Mouse (Mus musculus): Measurements from ENCODE around the gene Hyou1. TPM values are rescaled to one million over a fixed set of nuclear protein-coding genes. Genes with fewer than 3 reads are reported as not detected.

Gene Hyou1
- polyA plus RNA-seq, 1 experiment from 2014 or later, result 26.8 TPM

DNA sequence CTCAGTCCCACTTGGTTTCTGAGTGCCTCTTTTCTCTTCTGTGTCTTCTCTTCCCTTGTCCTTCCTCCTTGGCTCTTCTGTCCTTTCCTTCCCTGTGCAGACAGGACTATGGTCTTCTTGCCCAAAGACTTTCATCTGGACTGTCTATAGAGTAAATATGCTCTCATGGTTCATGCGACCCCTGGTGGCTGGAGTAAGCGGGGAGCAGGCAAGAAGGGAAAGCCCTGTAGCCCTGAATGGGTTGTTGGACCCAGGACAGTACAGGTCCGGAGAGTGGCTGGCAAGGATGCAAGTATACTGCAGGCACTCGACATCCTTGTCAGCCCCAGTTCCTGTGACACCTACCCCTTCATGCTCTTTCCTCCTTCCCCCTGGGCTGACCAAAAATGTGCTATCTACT lies 12.2 kb downstream of the Hyou1 start:
- WGBS, result 40% methylated on average over 4 of the region's 4 CpGs
- H3K9me3 ChIP-seq (replicated peaks; ENCODE audit: control insufficient read depth, low read length, poor library complexity, severe bottlenecking), result no peaks in the 10 kb centered on the region
- H3K27me3 ChIP-seq (ENCODE audit: control insufficient read depth, insufficient read depth, low read depth, low read length), result no peaks in the 10 kb centered on the region
- no peak overlapping the region for H3K4me2 ChIP-seq (ENCODE audit: low read length)
- no peak overlapping the region for H3K4me3 ChIP-seq (ENCODE audit: low read depth, low read length)
- no peak overlapping the region for H3K27ac ChIP-seq (ENCODE audit: low read length)
- H3K9ac ChIP-seq (ENCODE audit: low read depth, low read length), result no peak overlapping the region
- ATAC-seq, result 0 out of 2 replicates have a peak, but pooled peaks have one; percentile 52
- H3K36me3 ChIP-seq (ENCODE audit: control insufficient read depth, insufficient read depth, low read length), result peaks cover 33% of the 10 kb centered on the region
- no peaks in the 10 kb centered on the region for H3K4me1 ChIP-seq (ENCODE audit: control insufficient read depth, insufficient read depth, low read length)

DNA sequence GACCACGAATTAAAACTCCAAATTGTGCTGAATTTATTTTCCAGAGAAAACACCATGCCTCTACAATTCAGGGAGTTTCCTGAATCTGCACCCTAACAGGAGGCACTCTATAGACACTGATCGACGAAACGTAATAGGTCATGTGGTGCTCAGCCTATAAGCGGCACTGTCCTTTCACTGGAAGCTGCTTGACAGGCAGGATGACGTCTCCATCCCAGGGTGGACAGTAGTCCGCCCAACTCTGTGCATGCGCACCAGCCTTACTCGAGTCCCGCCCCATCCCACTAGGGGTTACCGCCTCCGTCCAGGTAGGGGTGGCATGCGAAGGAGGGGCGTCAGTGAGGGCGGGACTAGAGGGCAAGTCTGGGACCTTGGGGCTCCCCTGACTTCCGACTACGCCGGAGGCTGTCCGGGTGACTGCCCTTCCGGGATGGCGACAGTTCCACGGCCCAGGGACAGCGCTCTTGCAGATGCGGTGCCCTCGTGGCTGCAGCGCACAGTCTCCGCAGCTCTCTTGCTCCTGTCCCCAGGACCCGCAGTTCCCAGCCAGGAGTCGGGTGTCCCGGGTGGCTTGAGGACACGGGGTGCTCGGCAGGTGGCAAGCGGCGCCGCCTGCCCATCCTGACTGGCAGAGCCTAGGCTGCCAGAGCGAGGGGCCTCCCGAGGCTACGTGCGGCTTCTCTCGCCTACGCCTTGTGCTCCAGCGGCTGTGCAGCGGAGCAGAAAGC lies 17.6 kb downstream of the Hyou1 start, which contains the start of gene Slc37a4:
Slc37a4 (plus strand) TSS at position 169 of the 728 bp plus-strand sequence.
- ATAC-seq, result peak; percentile 98
- H3K9ac ChIP-seq (ENCODE audit: low read depth, low read length), result peak within 1 kb of the TSS; percentile 93
- no peaks in the 10 kb centered on the region for H3K27me3 ChIP-seq (ENCODE audit: control insufficient read depth, insufficient read depth, low read depth, low read length)
- H3K4me3 ChIP-seq (ENCODE audit: low read depth, low read length), result peak within 1 kb of the TSS; percentile 76
- H3K36me3 ChIP-seq (ENCODE audit: control insufficient read depth, insufficient read depth, low read length), result peaks cover 9% of the 10 kb centered on the region
- H3K4me2 ChIP-seq (ENCODE audit: low read length), result peak within 1 kb of the TSS; percentile 84
- H3K4me1 ChIP-seq (ENCODE audit: control insufficient read depth, insufficient read depth, low read length), result peaks cover 18% of the 10 kb centered on the region
- WGBS, result under 1% methylated on average over 43 of the region's 43 CpGs
- H3K9me3 ChIP-seq (replicated peaks; ENCODE audit: control insufficient read depth, low read length, poor library complexity, severe bottlenecking), result no peaks in the 10 kb centered on the region
- peak within 1 kb of the TSS; percentile 90 for H3K27ac ChIP-seq (ENCODE audit: low read length)

DNA sequence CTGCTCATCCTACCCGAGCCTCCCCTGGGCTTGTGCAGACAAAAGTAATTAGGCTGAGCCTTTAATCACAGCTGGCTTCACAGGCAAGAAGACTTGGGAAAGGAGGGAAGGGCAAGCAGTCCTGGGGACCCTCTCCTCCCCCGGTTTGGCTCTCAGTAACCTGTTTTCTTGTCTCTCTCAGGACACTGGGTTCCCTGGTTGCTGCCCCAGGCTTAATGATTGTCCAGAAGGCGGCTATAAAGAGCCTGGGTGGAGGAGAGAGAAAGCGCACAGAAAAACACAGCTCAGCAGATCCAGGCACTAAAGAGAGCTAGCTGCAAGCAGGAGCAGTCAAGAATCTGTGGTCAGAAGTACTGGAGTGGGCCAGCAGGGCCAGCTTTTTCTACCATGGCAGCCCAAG lies 18.8 kb downstream of the Hyou1 start:
- 8% methylated on average over 4 of the region's 4 CpGs for WGBS
- Histone ChIP-seq H3K4me3 (ENCODE audit: low read depth, low read length) (peak overlapping the region; percentile 76), H3K27me3 (ENCODE audit: control insufficient read depth, insufficient read depth, low read depth, low read length) (no peaks in the 10 kb centered on the region), H3K36me3 (ENCODE audit: control insufficient read depth, insufficient read depth, low read length) (peaks cover 17% of the 10 kb centered on the region), H3K4me2 (ENCODE audit: low read length) (peak overlapping the region; percentile 84), H3K4me1 (ENCODE audit: control insufficient read depth, insufficient read depth, low read length) (peaks cover 18% of the 10 kb centered on the region), H3K9me3 (replicated peaks; ENCODE audit: control insufficient read depth, low read length, poor library complexity, severe bottlenecking) (no peaks in the 10 kb centered on the region), H3K27ac (ENCODE audit: low read length) (no peak overlapping the region), H3K9ac (ENCODE audit: low read depth, low read length) (0 out of 2 replicates have a peak overlapping the region, but pooled peaks have one; percentile 13)
- no peak for ATAC-seq

DNA sequence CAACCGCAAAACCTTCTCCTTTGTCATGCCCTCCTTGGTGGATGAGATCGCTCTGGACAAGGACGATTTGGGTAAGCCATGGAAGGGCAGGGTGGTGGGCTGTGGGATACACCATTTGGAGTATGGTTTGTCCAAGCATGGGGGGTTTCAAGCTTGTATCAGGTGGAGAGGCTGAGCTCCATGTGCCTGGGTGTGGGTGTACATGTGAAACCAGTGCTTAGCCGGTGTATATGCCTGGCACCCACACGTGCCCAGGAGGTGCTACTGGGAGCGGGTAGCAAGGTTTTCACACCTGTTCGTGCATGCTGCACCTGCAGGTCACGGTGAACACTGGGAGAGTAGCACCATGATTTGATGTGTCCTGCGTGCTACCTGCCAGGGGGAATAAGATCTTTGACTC lies 19.3 kb downstream of the Hyou1 start:
- Histone ChIP-seq H3K4me1 (ENCODE audit: control insufficient read depth, insufficient read depth, low read length) (peaks cover 18% of the 10 kb centered on the region), H3K4me2 (ENCODE audit: low read length) (peak overlapping the region; percentile 84; the same call in 1 of the 2 replicates), H3K36me3 (ENCODE audit: control insufficient read depth, insufficient read depth, low read length) (peaks cover 20% of the 10 kb centered on the region), H3K27me3 (ENCODE audit: control insufficient read depth, insufficient read depth, low read depth, low read length) (no peaks in the 10 kb centered on the region), H3K27ac (ENCODE audit: low read length) (no peak overlapping the region), H3K9me3 (replicated peaks; ENCODE audit: control insufficient read depth, low read length, poor library complexity, severe bottlenecking) (no peaks in the 10 kb centered on the region), H3K4me3 (ENCODE audit: low read depth, low read length) (no peak overlapping the region), H3K9ac (ENCODE audit: low read depth, low read length) (no peak overlapping the region)
- 82% methylated on average over 9 of the region's 9 CpGs for WGBS
- no peak for ATAC-seq

DNA sequence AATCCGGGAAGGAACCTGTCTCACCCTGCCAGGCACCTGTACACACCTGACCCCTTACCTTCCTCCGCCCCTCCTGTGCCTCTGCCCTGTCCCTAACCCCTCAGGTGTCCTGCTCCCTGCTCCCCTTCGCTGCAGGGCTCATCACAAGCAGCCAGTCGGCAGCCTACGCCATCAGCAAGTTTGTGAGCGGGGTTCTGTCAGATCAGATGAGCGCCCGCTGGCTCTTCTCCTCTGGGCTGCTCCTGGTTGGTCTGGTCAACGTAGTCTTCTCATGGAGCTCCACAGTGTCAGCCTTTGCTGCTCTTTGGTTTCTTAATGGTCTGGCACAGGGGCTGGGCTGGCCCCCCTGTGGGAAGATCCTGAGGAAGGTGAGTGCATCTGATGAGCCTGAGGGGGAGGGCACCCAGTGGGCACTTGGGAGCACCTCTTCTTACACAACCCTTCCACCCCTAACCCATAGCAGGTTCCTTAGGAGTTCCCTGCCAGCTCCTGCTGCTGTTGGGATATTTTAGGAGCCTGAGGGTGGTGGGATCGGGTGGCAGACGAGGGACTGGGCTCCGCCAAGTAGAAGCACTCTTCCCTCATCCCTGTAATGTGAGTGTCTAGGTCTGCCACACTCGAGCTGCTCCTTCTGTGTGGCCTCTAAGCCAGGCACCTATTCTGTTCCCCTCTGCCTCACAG lies 20.0 kb downstream of the Hyou1 start:
- 87% methylated on average over 13 of the region's 13 CpGs for WGBS
- no peaks in the 10 kb centered on the region for H3K27me3 ChIP-seq (ENCODE audit: control insufficient read depth, insufficient read depth, low read depth, low read length)
- H3K27ac ChIP-seq (ENCODE audit: low read length), result no peak overlapping the region
- no peak for ATAC-seq
- H3K9ac ChIP-seq (ENCODE audit: low read depth, low read length), result no peak overlapping the region
- H3K9me3 ChIP-seq (replicated peaks; ENCODE audit: control insufficient read depth, low read length, poor library complexity, severe bottlenecking), result no peaks in the 10 kb centered on the region
- peaks cover 18% of the 10 kb centered on the region for H3K4me1 ChIP-seq (ENCODE audit: control insufficient read depth, insufficient read depth, low read length)
- H3K4me2 ChIP-seq (ENCODE audit: low read length), result no peak overlapping the region
- H3K4me3 ChIP-seq (ENCODE audit: low read depth, low read length), result no peak overlapping the region
- peaks cover 27% of the 10 kb centered on the region for H3K36me3 ChIP-seq (ENCODE audit: control insufficient read depth, insufficient read depth, low read length)

DNA sequence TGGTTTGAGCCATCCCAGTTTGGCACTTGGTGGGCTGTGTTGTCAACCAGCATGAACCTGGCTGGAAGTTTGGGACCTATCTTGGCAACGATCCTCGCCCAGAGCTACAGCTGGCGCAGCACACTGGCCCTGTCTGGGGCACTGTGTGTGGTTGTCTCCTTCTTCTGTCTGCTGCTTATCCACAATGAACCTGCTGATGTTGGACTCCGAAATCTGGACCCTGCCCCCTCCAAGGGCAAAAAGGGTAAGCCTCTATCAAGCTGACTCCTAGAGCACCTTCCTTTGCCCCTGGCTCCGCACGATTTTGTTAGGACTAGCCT lies 20.5 kb downstream of the Hyou1 start:
- no peaks in the 10 kb centered on the region for H3K27me3 ChIP-seq (ENCODE audit: control insufficient read depth, insufficient read depth, low read depth, low read length)
- WGBS, result 97% methylated on average over 6 of the region's 6 CpGs
- H3K9ac ChIP-seq (ENCODE audit: low read depth, low read length), result no peak overlapping the region
- no peak for ATAC-seq
- no peak overlapping the region for H3K4me3 ChIP-seq (ENCODE audit: low read depth, low read length)
- H3K36me3 ChIP-seq (ENCODE audit: control insufficient read depth, insufficient read depth, low read length), result peaks cover 31% of the 10 kb centered on the region
- H3K27ac ChIP-seq (ENCODE audit: low read length), result no peak overlapping the region
- peaks cover 18% of the 10 kb centered on the region for H3K4me1 ChIP-seq (ENCODE audit: control insufficient read depth, insufficient read depth, low read length)
- no peak overlapping the region for H3K4me2 ChIP-seq (ENCODE audit: low read length)
- no peaks in the 10 kb centered on the region for H3K9me3 ChIP-seq (replicated peaks; ENCODE audit: control insufficient read depth, low read length, poor library complexity, severe bottlenecking)

DNA sequence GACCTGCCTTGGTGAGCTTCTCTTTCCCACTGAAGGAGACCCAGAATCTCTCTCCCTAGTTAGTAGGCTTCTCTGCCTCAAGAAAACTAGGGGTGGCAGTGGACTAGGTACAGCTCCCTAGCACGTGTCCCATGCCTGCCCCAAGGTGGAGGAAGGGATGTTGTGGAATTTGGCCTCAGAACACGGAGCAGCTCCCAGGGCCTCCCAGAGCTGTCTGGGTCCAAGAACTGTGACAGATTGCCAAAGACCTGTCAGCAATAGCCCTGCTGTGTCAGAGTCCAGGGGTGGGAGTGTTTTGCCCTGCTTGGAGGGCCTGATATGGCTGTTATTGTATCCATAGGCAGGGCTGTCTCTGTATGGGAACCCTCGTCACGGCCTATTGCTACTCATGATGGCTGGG lies 21.8 kb downstream of the Hyou1 start:
- WGBS, result 86% methylated on average over 4 of the region's 4 CpGs
- H3K9ac ChIP-seq (ENCODE audit: low read depth, low read length), result no peak overlapping the region

DNA sequence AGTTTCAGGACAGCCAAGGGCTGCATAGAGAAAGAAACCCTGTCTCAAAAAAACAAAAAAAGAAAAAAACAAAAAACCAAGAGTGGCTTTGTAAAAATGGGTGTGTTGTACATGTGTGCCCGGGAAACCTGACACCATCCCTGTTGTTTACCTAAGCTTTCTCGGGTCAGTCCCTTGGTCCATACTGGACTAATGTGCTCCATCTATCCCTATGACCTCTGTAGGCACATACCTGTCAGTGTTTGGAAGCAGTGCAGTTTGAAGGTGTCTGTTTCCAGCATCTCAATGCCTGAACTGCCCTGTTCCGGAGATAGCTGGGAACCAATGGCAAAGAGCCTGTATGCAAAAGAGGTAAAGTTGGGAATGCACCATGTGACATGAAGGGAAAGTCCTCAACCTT lies 25.7 kb downstream of the Hyou1 start:
- Histone ChIP-seq H3K4me3 (ENCODE audit: low read depth, low read length) (no peak overlapping the region), H3K4me1 (ENCODE audit: control insufficient read depth, insufficient read depth, low read length) (peaks cover 19% of the 10 kb centered on the region), H3K27me3 (ENCODE audit: control insufficient read depth, insufficient read depth, low read depth, low read length) (no peaks in the 10 kb centered on the region), H3K4me2 (ENCODE audit: low read length) (no peak overlapping the region), H3K36me3 (ENCODE audit: control insufficient read depth, insufficient read depth, low read length) (peaks cover 43% of the 10 kb centered on the region), H3K9ac (ENCODE audit: low read depth, low read length) (no peak overlapping the region), H3K27ac (ENCODE audit: low read length) (no peak overlapping the region), H3K9me3 (replicated peaks; ENCODE audit: control insufficient read depth, low read length, poor library complexity, severe bottlenecking) (no peaks in the 10 kb centered on the region)
- no peak for ATAC-seq
- WGBS, result 84% methylated on average over 3 of the region's 3 CpGs

More for the DNA sequence above, 21.8 kb downstream of the Hyou1 start:
- ATAC-seq, result no peak
- H3K36me3 ChIP-seq (ENCODE audit: control insufficient read depth, insufficient read depth, low read length), result peaks cover 39% of the 10 kb centered on the region
- no peaks in the 10 kb centered on the region for H3K27me3 ChIP-seq (ENCODE audit: control insufficient read depth, insufficient read depth, low read depth, low read length)
- H3K4me2 ChIP-seq (ENCODE audit: low read length), result no peak overlapping the region
- no peaks in the 10 kb centered on the region for H3K9me3 ChIP-seq (replicated peaks; ENCODE audit: control insufficient read depth, low read length, poor library complexity, severe bottlenecking)
- no peak overlapping the region for H3K4me3 ChIP-seq (ENCODE audit: low read depth, low read length)
- peaks cover 27% of the 10 kb centered on the region for H3K4me1 ChIP-seq (ENCODE audit: control insufficient read depth, insufficient read depth, low read length)
- H3K27ac ChIP-seq (ENCODE audit: low read length), result no peak overlapping the region
